Mouse (Mus musculus) embryonic stem cell, embryonic (primary cell): ENCODE measurements around the gene Slc35g1.

Experiments used
- CTCF ChIA-PET, 4 experiments: fragments of 300-600 bp in 2 of 4; fragments of 350-600 bp in 2 of 4; sonication (Branson Sonifier 250); formaldehyde crosslinking; loops; one replicate each; lab custom pipeline; 2022; ENCODE audit warnings: inconsistent platforms in 2 of 4; lab: Charles Lee
- POLR2A ChIA-PET, 4 experiments: fragments of 300-600 bp in 2 of 4; fragments of 350-600 bp in 2 of 4; sonication (Branson Sonifier 250); formaldehyde crosslinking; loops; one replicate each; lab custom pipeline; 2022; ENCODE audit warnings: antibody characterized with exemption in 4 of 4, inconsistent platforms in 1 of 4; lab: Charles Lee

Gene Slc35g1

GRCm38 (mm10) chr19:38422926-38423325 is 27.1 kb downstream of the Slc35g1 start:
- ChIA-PET CTCF (interaction anchor here in 2 of 4 experiments (0.5 to 1.6 kb wide), 4 partner anchors 12 to 217 kb away, joined by 3 to 11 read pairs (median 5); partner anchors contain the start of gene Fra10ac1 (in 1 of the 2)), POLR2A (interaction anchor here in 3 of 4 experiments (0.7 to 2.5 kb wide), 6 partner anchors 49 to 408 kb away, joined by 3 to 10 read pairs (median 4); no protein-coding TSS in a partner anchor)

DNA sequence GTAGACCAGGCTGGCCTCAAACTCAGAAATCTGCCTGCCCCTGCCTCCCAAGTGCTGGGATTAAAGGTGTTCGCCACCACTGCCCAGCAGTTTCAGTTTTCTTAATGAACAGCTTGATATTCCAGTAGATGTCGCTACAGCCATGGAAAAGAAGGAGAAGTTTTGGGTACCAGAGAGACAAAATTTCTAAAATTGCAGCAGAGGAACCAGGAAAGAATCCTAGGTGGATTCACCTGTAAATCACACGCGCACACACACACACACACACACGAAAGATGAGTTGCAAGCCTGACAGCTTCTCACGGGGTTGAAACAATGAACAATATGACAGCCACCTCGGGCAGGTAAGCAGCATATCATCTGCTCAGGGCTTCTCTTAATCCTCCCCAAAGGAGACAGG is 28.1 kb downstream of the Slc35g1 start:
- POLR2A ChIA-PET, result interaction anchor here in 3 of 4 experiments (0.6 to 1.1 kb wide), 10 partner anchors 16 to 170 kb away, joined by 3 to 12 read pairs (median 4); no protein-coding TSS in a partner anchor
- CTCF ChIA-PET, result interaction anchor here (0.6 to 1.6 kb wide), 25 partner anchors 28 to 735 kb away, joined by 3 to 11 read pairs (median 3); partner anchors contain the start of gene Fra10ac1 (in 1 of the 4)

- CTCF ChIA-PET, result interaction anchor here in 1 of 4 experiments (0.9 to 1.3 kb wide), 3 partner anchors 218 to 342 kb away, joined by 3 to 7 read pairs (median 3); no protein-coding TSS in a partner anchor
- POLR2A ChIA-PET, result interaction anchor here in 2 of 4 experiments (0.6 to 1.1 kb wide), 4 partner anchors 16 to 386 kb away, joined by 3 to 4 read pairs (median 4); no protein-coding TSS in a partner anchor
These were observed 28.8 kb downstream of the Slc35g1 start for GRCm38 (mm10) chr19:38424581-38424980.

DNA sequence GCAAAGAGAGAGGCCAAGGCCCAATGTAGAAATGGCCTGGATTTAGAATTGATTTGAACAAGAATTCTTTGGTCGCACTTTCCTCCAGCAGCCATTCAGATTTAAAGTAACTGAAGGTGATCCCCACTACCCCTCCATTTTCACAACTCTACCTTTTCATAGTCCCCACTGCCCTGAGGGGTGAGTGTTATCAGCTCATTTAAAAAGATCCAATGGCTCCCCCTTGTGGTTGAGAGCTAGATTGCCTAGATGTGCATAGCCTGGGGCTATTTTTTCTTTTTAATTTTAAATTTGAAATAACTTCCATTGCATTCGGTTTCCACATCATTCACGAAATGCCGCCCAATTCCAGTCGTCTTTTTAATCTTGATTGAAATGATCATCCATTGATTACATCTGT is 33.5 kb downstream of the Slc35g1 start:
- CTCF ChIA-PET, result interaction anchor here (0.5 to 4.5 kb wide), 45 partner anchors 9 to 898 kb away, joined by 3 to 46 read pairs (median 4); partner anchors contain the start of gene Rbp4 (in 1 of the 4)
- POLR2A ChIA-PET, result interaction anchor here in 3 of 4 experiments (0.6 to 2.8 kb wide), 22 partner anchors 14 to 351 kb away, joined by 3 to 12 read pairs (median 4); partner anchors contain the start of genes Fra10ac1 (in 1 of the 3) and Slc35g1 (in 1 of the 3)

DNA sequence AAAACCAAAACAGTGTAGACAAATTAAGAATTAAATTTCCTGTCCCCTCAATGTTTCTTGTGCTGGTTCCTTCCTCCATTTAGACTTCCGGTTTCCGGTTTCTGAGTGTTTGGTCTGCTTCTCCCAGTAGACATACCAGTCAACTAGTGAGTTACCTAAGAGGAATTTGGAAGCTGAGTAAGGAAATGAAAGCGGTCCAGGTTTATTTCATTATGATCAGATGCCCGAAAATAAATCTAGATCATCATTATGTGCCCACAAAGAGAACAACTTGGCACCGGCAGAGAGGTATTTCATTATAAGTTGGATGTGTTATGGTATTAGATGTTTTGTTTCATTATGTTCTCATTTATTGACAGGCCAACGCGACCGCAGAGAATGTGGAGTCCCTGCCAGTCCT is 34.7 kb downstream of the Slc35g1 start:
- POLR2A ChIA-PET, result interaction anchor here in 3 of 4 experiments (0.6 to 2.0 kb wide), 20 partner anchors 9 to 713 kb away, joined by 3 to 8 read pairs (median 4); partner anchors contain the start of gene Slc35g1 (in 1 of the 3)
- CTCF ChIA-PET, result interaction anchor here (0.6 to 4.5 kb wide), 13 partner anchors 9 to 1934 kb away, joined by 3 to 46 read pairs (median 6); no protein-coding TSS in a partner anchor

DNA sequence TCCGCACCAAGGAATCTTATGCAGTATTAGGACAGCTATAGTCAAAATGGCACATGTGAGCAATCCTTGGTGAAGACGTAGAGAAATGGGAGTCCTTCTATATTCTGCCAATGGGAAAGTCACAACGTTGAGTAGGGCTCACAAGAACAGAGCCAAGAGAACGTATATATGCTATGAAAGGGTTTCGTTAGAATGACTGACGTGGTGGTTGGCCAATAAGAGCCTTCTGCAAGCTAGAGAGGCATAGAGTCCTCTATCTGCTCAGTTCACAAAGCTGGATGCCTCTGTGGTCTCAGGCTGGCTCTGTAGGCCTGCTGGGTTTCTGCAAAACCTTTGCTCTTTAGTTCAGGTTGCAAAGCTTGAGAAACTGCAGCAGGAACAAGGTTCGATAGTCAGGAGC is 35.5 kb downstream of the Slc35g1 start:
- POLR2A ChIA-PET, result interaction anchor here in 3 of 4 experiments (0.6 to 2.0 kb wide), 27 partner anchors 10 to 714 kb away, joined by 3 to 8 read pairs (median 3); partner anchors contain the start of genes Noc3l (in 1 of the 3) and Slc35g1 (in 1 of the 3)
- CTCF ChIA-PET, result interaction anchor here (0.6 to 4.5 kb wide), 12 partner anchors 10 to 1914 kb away, joined by 3 to 46 read pairs (median 3); no protein-coding TSS in a partner anchor

GRCm38 (mm10) chr19:38432021-38432420 is 36.2 kb downstream of the Slc35g1 start:
- ChIA-PET POLR2A (interaction anchor here in 3 of 4 experiments (0.6 to 2.0 kb wide), 16 partner anchors 22 to 1506 kb away, joined by 3 to 8 read pairs (median 3); partner anchors contain the start of genes Btaf1 (in 1 of the 3), Noc3l (in 1 of the 3) and Slc35g1 (in 1 of the 3)), CTCF (interaction anchor here in 2 of 4 experiments (0.6 to 4.5 kb wide), 3 partner anchors 68 to 77 kb away, joined by 3 to 46 read pairs (median 3); no protein-coding TSS in a partner anchor)

- POLR2A ChIA-PET, result interaction anchor here in 2 of 4 experiments (1.1 to 1.4 kb wide), 2 partner anchors 9 to 107 kb away, joined by 3 to 5 read pairs; no protein-coding TSS in a partner anchor
These were observed 37.6 kb downstream of the Slc35g1 start for GRCm38 (mm10) chr19:38433381-38433780.

GRCm38 (mm10) chr19:38435221-38435620 is 39.4 kb downstream of the Slc35g1 start:
- ChIA-PET CTCF (interaction anchor here (0.6 to 1.7 kb wide), 6 partner anchors 12 to 181 kb away, joined by 3 to 5 read pairs (median 3); no protein-coding TSS in a partner anchor), POLR2A (interaction anchor here in 2 of 4 experiments (0.6 to 1.7 kb wide), 8 partner anchors 14 to 1058 kb away, joined by 3 to 6 read pairs (median 4); no protein-coding TSS in a partner anchor)

More at GRCm38 (mm10) chr19:38433381-38433780, 37.6 kb downstream of the Slc35g1 start:
- CTCF ChIA-PET, result interaction anchor here in 1 of 4 experiments (1.2 kb wide), 1 partner anchor 78 kb away, joined by 3 read pairs; no protein-coding TSS in a partner anchor

- CTCF ChIA-PET, result interaction anchor here in 3 of 4 experiments (0.6 to 1.6 kb wide), 7 partner anchors 12 to 487 kb away, joined by 3 to 6 read pairs (median 3); no protein-coding TSS in a partner anchor
- POLR2A ChIA-PET, result interaction anchor here in 2 of 4 experiments (0.6 to 1.4 kb wide), 4 partner anchors 12 to 489 kb away, joined by 3 to 9 read pairs (median 3); partner anchors contain the start of gene Hells (in 1 of the 2)
These were observed 46.1 kb downstream of the Slc35g1 start for GRCm38 (mm10) chr19:38441860-38442259.

DNA sequence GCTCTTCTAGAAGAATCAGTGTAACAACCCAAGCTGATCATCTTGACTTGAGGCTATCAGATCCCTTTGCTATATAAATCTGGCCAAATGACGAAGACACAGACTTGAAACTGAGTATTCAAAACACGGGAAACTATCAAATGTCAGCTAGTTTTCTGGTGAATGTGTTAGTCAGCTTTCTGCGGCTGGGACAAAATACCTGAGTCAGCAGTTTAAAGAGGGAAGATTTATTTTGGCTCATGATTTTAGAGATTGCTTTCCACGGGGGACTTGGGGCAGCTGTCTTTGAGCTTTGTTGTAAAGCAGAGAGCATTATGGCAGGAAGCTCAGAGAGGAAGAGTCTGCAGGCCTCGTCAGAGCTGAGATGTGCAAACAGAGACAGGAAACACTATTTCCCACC is 50.0 kb downstream of the Slc35g1 start:
- ChIA-PET POLR2A (interaction anchor here in 1 of 4 experiments (0.9 kb wide), 1 partner anchor 275 kb away, joined by 3 read pairs; no protein-coding TSS in a partner anchor), CTCF (interaction anchor here in 1 of 4 experiments (1.5 kb wide), 1 partner anchor 16 kb away, joined by 5 read pairs; no protein-coding TSS in a partner anchor)
